Mouse (Mus musculus) ES-E14 (cell line): ENCODE data around the gene Chpf.

Experiments
- MAFK ChIP-seq: IDR thresholded peaks from 2 replicates; pipeline ENCODE4 v1.6.1; 2014; ENCODE audit warnings: mild to moderate bottlenecking, low read depth, low read length, inconsistent platforms; ENCODE audit not compliant: insufficient read depth
- ZC3H11A ChIP-seq: IDR thresholded peaks from 2 replicates; pipeline ENCODE4 v1.6.1; 2012; ENCODE audit warnings: low read depth, mild to moderate bottlenecking, inconsistent platforms, low read length, borderline replicate concordance
- ZNF384 ChIP-seq: IDR thresholded peaks from 2 replicates; pipeline ENCODE4 v1.6.1; 2012; ENCODE audit warnings: low read depth, low read length, inconsistent platforms

GRCm38 (mm10) chr1:75444208-75444607 is 34.9 kb downstream of the Chpf start:
- no peak for TF ChIP-seq MAFK
- no peak for TF ChIP-seq ZNF384
- no peak for TF ChIP-seq ZC3H11A
